Mouse (Mus musculus): Measurements from ENCODE around the gene Gm10778.
"Not testable (repeated sequence)": the region's sequence is repeated elsewhere in the genome, so short reads cannot be mapped to it uniquely, and the experiment has no call there.

The Gm10778 gene

GRCm38 (mm10) chr10:81627836-81628220 is 21.0 kb upstream of the Gm10778 start:
- DNase-seq (ENCODE audit: low spot score in 2 of 2): no peak

- DNase-seq (ENCODE audit: low spot score in 2 of 2): no peak
Observed at GRCm38 (mm10) chr10:81628390-81628789, 20.5 kb upstream of the Gm10778 start, which contains the start of gene Ankrd24. TSS of gene Ankrd24 (plus strand) at chr10:81628540.

- DNase-seq (ENCODE audit: low spot score in 2 of 2): peak; percentile 68 to 70
Observed at GRCm38 (mm10) chr10:81633253-81634099, 15.4 kb upstream of the Gm10778 start.

- DNase-seq (ENCODE audit: low spot score in 2 of 2): no peak
Observed at GRCm38 (mm10) chr10:81636338-81636737, 12.5 kb upstream of the Gm10778 start.

GRCm38 (mm10) chr10:81638101-81638500 is 10.8 kb upstream of the Gm10778 start:
- no peak for DNase-seq (ENCODE audit: low spot score in 2 of 2)

- not testable (repeated sequence) for DNase-seq (ENCODE audit: low spot score in 2 of 2)
Observed at GRCm38 (mm10) chr10:81640825-81641224, 8.0 kb upstream of the Gm10778 start.

GRCm38 (mm10) chr10:81641566-81641965 is 7.3 kb upstream of the Gm10778 start:
- DNase-seq (ENCODE audit: low spot score in 2 of 2): no peak

- no peak for DNase-seq (ENCODE audit: low spot score in 2 of 2)
Observed at GRCm38 (mm10) chr10:81641978-81642647, 6.7 kb upstream of the Gm10778 start.

GRCm38 (mm10) chr10:81642648-81643448 is 6.0 kb upstream of the Gm10778 start:
- DNase-seq (ENCODE audit: low spot score in 2 of 2): no peak

GRCm38 (mm10) chr10:81643449-81644055 is 5.3 kb upstream of the Gm10778 start:
- DNase-seq (ENCODE audit: low spot score in 2 of 2): peak; percentile 86 to 94

- no peak for DNase-seq (ENCODE audit: low spot score in 2 of 2)
Observed at GRCm38 (mm10) chr10:81644162-81644561, 4.7 kb upstream of the Gm10778 start.

GRCm38 (mm10) chr10:81644716-81645115 is 4.1 kb upstream of the Gm10778 start:
- DNase-seq (ENCODE audit: low spot score in 2 of 2): no peak

GRCm38 (mm10) chr10:81645391-81645790 is 3.5 kb upstream of the Gm10778 start:
- no peak for DNase-seq (ENCODE audit: low spot score in 2 of 2)

- DNase-seq (ENCODE audit: low spot score in 2 of 2): no peak
Observed at GRCm38 (mm10) chr10:81646015-81646555, 2.8 kb upstream of the Gm10778 start.

GRCm38 (mm10) chr10:81655178-81655577 is 6.3 kb downstream of the Gm10778 start:
- DNase-seq (ENCODE audit: low spot score in 2 of 2): no peak

GRCm38 (mm10) chr10:81656174-81656573 is 7.3 kb downstream of the Gm10778 start:
- DNase-seq (ENCODE audit: low spot score in 2 of 2): no peak

- not testable (repeated sequence) for DNase-seq (ENCODE audit: low spot score in 2 of 2)
Observed at GRCm38 (mm10) chr10:81687114-81687513, 38.3 kb downstream of the Gm10778 start.

GRCm38 (mm10) chr10:81704531-81705301 is 55.9 kb downstream of the Gm10778 start, which contains the start of gene Zfp433:
TSS of gene Zfp433 (plus strand) at chr10:81704825.
- not testable (repeated sequence) for DNase-seq (ENCODE audit: low spot score in 2 of 2)
